Mouse (Mus musculus): Measurements from ENCODE around the gene Slc35a1.

- no peak for TF ChIP-seq CTCF (conservative IDR thresholded peaks at IDR 0.05; ENCODE audit: low read length)
- TF ChIP-seq POU5F1 (IDR thresholded peaks at IDR 0.05; ENCODE audit: borderline replicate concordance, low read length), result no peak
- no peak for TF ChIP-seq NANOG (IDR thresholded peaks at IDR 0.05; ENCODE audit: borderline replicate concordance, low read length)
These were observed 42.5 kb downstream of the Slc35a1 start for GRCm38 (mm10) chr4:34644779-34645178.
